Mouse (Mus musculus): ENCODE results near the gene Msh2. TPM values are rescaled to one million over a fixed set of nuclear protein-coding genes. Genes with fewer than 3 reads are reported as not detected.
"Not testable (repeated sequence)": the region's sequence is repeated elsewhere in the genome, so short reads cannot be mapped to it uniquely, and the experiment has no call there.

Gene Msh2
- polyA plus RNA-seq, 1 experiment: 5.6 TPM

DNA sequence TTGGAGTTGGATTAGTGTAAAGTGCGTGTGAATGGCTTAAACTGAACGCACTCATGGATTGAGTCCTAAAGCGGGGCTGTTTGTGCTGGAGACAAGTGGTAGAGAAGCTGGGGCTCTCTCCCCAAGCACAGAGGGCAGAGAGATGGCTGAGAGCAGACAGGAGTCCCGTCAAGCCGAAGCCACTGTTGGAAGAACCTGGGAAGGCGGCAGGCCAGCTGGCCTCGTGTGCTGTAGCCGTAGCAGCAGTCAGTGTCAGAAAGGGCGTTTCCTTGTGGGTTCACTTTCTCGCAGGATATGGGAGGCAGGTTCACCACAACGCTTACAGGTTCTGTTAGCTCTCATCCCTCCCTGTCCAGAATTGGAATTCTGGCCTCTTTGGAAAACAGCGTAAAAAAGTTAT lies 31.1 kb upstream of the Msh2 start:
- DNase-seq (ENCODE audit: low read depth in 1 of 2, low spot score in 2 of 2): no peak
- 92% methylated on average over 12 of the region's 12 CpGs for WGBS
- TF ChIP-seq POLR2A (IDR thresholded peaks at IDR 0.05; ENCODE audit: low read depth, low read length): no peak
- TF ChIP-seq CTCF (IDR thresholded peaks at IDR 0.05; ENCODE audit: extremely low read depth, insufficient read depth, insufficient read length, insufficient replicate concordance): no peak
- Histone ChIP-seq H3K36me3 (ENCODE audit: control insufficient read depth, insufficient read depth, low read length) (no peaks in the 10 kb centered on the region), H3K4me1 (ENCODE audit: control insufficient read depth, insufficient read depth, insufficient read length) (peaks cover 6% of the 10 kb centered on the region), H3K27me3 (ENCODE audit: control insufficient read depth, insufficient read depth, low read length) (peaks cover 9% of the 10 kb centered on the region), H3K27ac (ENCODE audit: insufficient read depth, low read length) (no peak overlapping the region), H3K4me3 (ENCODE audit: extremely low read depth, insufficient read depth, insufficient read length) (no peak overlapping the region)

DNA sequence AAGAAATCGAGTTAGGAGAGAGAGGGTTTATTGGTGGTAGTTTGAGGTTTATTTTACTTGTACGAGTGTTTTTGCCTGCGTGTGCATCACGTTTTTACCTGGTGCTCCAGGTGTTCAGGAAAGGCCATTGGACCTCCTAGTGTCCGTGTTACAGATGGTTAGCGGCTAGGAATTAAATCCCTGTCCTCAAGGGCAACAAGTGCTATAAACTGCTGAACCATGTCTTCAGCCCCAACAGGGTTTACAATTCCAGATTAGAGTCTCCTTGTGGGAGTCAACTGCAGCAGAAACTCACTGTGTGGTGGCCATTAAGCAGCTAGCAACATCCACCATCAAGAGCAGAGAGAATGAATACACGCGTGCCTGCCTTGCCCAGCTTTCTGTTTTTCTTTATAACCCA lies 29.4 kb upstream of the Msh2 start:
- WGBS: 84% methylated on average over 8 of the region's 8 CpGs
- H3K27ac ChIP-seq (ENCODE audit: insufficient read depth, low read length): no peak overlapping the region
- no peaks in the 10 kb centered on the region for H3K4me1 ChIP-seq (ENCODE audit: control insufficient read depth, insufficient read depth, insufficient read length)
- H3K27me3 ChIP-seq (ENCODE audit: control insufficient read depth, insufficient read depth, low read length): 0 out of 2 replicates have a peak, but pooled peaks cover under 1% of the 10 kb centered on the region
- H3K4me3 ChIP-seq (ENCODE audit: extremely low read depth, insufficient read depth, insufficient read length): no peak overlapping the region
- TF ChIP-seq POLR2A (IDR thresholded peaks at IDR 0.05; ENCODE audit: low read depth, low read length) (no peak), CTCF (IDR thresholded peaks at IDR 0.05; ENCODE audit: extremely low read depth, insufficient read depth, insufficient read length, insufficient replicate concordance) (no peak)
- no peak for DNase-seq (ENCODE audit: low read depth in 1 of 2, low spot score in 2 of 2)
- no peaks in the 10 kb centered on the region for H3K36me3 ChIP-seq (ENCODE audit: control insufficient read depth, insufficient read depth, low read length)

DNA sequence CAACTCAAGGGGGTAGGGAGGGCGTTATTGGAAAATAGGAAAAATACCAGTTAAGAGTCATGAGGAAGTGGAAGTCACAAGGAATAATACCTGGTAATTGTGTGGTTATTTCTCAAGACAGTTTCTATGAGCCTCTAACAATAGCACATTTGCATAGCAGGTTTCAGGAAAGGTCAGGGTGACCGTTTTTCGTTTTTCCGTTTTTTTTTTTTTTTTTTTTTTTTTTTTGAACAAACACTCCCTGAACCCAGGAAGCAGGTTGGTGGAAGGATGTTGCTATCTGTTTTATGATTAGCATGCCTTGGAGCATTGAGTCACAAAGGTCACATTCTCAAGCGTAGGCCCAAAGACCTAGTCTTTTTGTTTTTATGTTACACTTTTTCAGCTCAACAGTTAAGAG lies 16.5 kb upstream of the Msh2 start:
- H3K4me3 ChIP-seq (ENCODE audit: extremely low read depth, insufficient read depth, insufficient read length); DNase-seq (ENCODE audit: low read depth in 1 of 2, low spot score in 2 of 2); H3K27me3 ChIP-seq (ENCODE audit: control insufficient read depth, insufficient read depth, low read length); H3K27ac ChIP-seq (ENCODE audit: insufficient read depth, low read length); H3K36me3 ChIP-seq (ENCODE audit: control insufficient read depth, insufficient read depth, low read length); H3K4me1 ChIP-seq (ENCODE audit: control insufficient read depth, insufficient read depth, insufficient read length): not testable (repeated sequence)
- WGBS: 92% methylated on average over 5 of the region's 5 CpGs

DNA sequence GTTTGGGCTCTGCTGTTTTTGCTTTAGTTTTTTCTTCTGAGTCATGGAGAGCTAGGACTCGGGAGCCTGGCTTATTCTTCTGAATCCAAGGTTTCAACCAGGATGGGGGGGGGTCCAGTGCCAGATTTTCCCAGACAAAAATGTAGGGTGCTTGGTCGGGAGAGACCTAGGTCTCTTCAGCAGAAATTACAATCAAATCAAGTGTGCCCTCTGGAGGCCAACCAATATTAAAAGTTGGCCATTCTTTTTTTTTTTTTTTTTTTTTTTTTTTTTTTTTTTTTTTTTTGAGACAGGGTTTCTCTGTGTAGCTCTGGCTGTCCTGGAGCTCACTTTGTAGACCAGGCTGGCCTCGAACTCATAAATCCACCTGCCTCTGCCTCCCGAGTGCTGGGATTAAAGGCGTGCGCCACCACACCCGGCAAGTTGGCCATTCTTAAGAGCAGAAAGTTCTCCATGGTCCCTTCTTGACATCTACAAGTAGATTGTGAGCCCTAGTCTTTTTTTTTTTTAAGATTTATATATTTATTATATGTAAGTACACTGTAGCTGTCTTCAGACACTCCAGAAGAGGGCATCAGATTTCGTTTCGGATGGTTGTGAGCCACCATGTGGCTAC lies 10.1 kb upstream of the Msh2 start:
- DNase-seq (ENCODE audit: low read depth in 1 of 2, low spot score in 2 of 2); H3K4me1 ChIP-seq (ENCODE audit: control insufficient read depth, insufficient read depth, insufficient read length); H3K27me3 ChIP-seq (ENCODE audit: control insufficient read depth, insufficient read depth, low read length); H3K36me3 ChIP-seq (ENCODE audit: control insufficient read depth, insufficient read depth, low read length); H3K4me3 ChIP-seq (ENCODE audit: extremely low read depth, insufficient read depth, insufficient read length); H3K27ac ChIP-seq (ENCODE audit: insufficient read depth, low read length): not testable (repeated sequence)
- WGBS: 75% methylated on average over 9 of the region's 9 CpGs

DNA sequence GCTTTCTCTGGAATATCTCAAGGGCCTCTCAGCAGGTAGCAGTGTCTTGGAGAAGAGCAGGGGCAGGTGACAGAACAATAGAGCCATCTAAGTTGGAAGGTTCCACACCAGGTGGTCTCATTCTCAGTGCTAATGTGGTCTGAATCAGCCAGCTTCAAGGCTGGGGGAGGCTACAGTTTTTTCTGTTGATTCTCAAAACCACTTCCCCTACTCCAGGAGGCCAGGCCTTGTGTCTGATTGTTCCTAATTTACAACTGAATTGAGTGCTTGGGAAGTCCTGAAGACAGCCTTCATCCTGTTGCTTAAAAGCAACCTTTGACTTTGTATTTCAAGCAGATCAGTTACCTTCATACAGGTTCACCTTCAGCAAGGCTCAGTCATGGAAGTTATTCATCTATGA lies 7.9 kb upstream of the Msh2 start:
- H3K27ac ChIP-seq (ENCODE audit: insufficient read depth, low read length): no peak overlapping the region
- H3K4me3 ChIP-seq (ENCODE audit: extremely low read depth, insufficient read depth, insufficient read length): no peak overlapping the region
- DNase-seq (ENCODE audit: low read depth in 1 of 2, low spot score in 2 of 2): no peak
- H3K4me1 ChIP-seq (ENCODE audit: control insufficient read depth, insufficient read depth, insufficient read length): no peaks in the 10 kb centered on the region
- H3K36me3 ChIP-seq (ENCODE audit: control insufficient read depth, insufficient read depth, low read length): no peaks in the 10 kb centered on the region
- TF ChIP-seq POLR2A (IDR thresholded peaks at IDR 0.05; ENCODE audit: low read depth, low read length) (no peak), CTCF (IDR thresholded peaks at IDR 0.05; ENCODE audit: extremely low read depth, insufficient read depth, insufficient read length, insufficient replicate concordance) (no peak)
- no peaks in the 10 kb centered on the region for H3K27me3 ChIP-seq (ENCODE audit: control insufficient read depth, insufficient read depth, low read length)

DNA sequence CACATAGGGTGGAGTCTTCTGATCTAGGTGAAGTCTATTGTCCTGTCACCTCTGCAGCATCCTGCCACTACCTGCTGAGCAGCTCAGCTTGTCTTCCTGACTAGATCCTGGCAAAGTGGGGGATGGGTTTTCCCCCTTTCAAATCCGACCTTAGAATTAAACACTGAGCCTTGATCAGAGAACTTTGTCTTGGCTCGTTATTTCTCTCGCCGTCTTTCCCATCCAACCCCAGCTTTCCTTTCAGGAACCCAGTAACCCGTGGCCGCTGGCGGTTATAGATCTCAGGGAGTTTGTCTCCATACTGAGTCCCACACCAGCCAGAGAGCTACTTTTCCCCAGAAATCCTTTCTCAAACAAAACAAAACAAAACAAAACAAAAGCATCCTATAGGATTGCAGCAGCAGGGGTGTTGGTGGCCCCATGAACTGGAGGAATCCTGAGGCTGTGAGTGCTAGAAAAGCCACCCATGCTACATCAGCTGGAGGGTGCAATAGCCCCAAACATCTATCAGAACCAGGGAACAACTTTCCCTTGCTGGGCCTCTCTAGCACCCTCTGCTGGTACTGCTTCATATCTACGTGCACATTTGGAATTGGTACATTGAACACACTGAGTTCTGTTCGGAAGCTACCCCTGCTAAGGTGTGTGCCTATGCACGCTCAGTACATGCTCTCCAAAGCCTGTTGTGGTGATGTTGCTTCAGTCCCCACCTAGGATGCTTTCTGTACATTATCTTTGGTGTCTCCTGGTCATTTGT lies 6.9 kb upstream of the Msh2 start:
- no peak overlapping the region for H3K4me3 ChIP-seq (ENCODE audit: extremely low read depth, insufficient read depth, insufficient read length)
- WGBS: 83% methylated on average over 10 of the region's 10 CpGs
- TF ChIP-seq POLR2A (IDR thresholded peaks at IDR 0.05; ENCODE audit: low read depth, low read length) (no peak), CTCF (IDR thresholded peaks at IDR 0.05; ENCODE audit: extremely low read depth, insufficient read depth, insufficient read length, insufficient replicate concordance) (peak; percentile 57; the same call in 1 of the 2 replicates)
- H3K4me1 ChIP-seq (ENCODE audit: control insufficient read depth, insufficient read depth, insufficient read length): no peaks in the 10 kb centered on the region
- no peaks in the 10 kb centered on the region for H3K36me3 ChIP-seq (ENCODE audit: control insufficient read depth, insufficient read depth, low read length)
- peak; percentile 32 to 59 for DNase-seq (ENCODE audit: low read depth in 1 of 2, low spot score in 2 of 2)
- H3K27me3 ChIP-seq (ENCODE audit: control insufficient read depth, insufficient read depth, low read length): no peaks in the 10 kb centered on the region
- no peak overlapping the region for H3K27ac ChIP-seq (ENCODE audit: insufficient read depth, low read length)

DNA sequence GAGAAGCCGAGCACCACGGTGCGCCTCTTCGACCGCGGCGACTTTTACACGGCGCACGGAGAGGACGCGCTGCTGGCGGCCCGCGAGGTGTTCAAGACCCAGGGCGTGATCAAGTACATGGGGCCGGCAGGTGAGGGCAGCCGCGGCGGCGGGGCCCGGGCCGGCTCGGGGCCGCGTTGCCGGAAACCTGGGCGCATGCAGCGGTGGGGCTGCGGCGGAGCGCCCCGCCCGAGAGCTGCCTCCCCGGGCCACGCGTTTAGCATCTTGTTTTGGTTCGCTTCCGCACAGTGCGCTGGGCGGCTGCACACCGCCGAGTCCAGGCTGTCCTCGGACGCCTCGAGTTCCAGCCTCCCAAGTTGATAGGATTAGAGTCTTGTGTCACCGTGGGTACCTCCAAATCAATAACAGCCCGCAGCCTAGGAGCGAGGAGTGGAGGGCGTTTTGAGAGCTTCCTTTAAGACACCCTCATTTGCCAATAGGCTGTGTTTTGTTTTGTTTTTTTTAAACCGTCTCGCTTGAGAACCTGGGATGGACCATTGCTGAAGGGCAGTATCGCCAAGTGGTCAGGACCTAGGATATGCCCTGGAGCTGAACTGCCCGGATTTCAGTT lies 652 bp downstream of the Msh2 start:
- no peaks in the 10 kb centered on the region for H3K27me3 ChIP-seq (ENCODE audit: control insufficient read depth, insufficient read depth, low read length)
- under 1% methylated on average over 53 of the region's 54 CpGs for WGBS

DNA sequence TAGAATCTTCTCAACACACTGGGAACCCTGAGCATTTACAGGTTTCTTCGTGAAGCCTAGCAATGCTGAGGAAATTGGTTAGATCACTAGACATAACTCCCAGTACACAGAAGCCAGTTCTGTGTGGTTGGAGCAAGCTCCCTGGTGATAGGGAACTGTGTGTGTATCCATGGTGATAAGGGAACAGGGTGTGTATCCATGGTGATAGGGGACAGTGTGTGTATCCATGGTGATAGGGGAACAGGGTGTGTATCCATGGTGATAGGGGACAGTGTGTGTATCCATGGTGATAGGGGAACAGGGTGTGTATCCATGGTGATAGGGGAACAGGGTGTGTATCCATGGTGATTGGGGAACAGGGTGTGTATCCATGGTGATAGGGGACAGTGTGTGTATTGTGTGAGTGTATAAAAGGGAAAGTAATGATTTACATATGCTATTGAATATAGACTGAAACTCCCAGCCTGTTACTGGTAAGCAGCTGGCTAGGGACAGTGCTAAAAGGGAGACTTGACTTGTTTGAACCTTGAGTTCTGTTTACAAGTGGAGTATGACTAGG lies 4.9 kb downstream of the Msh2 start:
- DNase-seq (ENCODE audit: low read depth in 1 of 2, low spot score in 2 of 2); H3K4me1 ChIP-seq (ENCODE audit: control insufficient read depth, insufficient read depth, insufficient read length); H3K4me3 ChIP-seq (ENCODE audit: extremely low read depth, insufficient read depth, insufficient read length); H3K27ac ChIP-seq (ENCODE audit: insufficient read depth, low read length); H3K27me3 ChIP-seq (ENCODE audit: control insufficient read depth, insufficient read depth, low read length); H3K36me3 ChIP-seq (ENCODE audit: control insufficient read depth, insufficient read depth, low read length): not testable (repeated sequence)
- WGBS: 94% methylated on average over 1 of the region's 1 CpGs

More for the DNA sequence above, 652 bp downstream of the Msh2 start:
- peak; percentile 2 to 52 for DNase-seq (ENCODE audit: low read depth in 1 of 2, low spot score in 2 of 2)
- Histone ChIP-seq H3K27ac (ENCODE audit: insufficient read depth, low read length) (peak overlapping the region; percentile 78), H3K36me3 (ENCODE audit: control insufficient read depth, insufficient read depth, low read length) (no peaks in the 10 kb centered on the region), H3K4me3 (ENCODE audit: extremely low read depth, insufficient read depth, insufficient read length) (peak overlapping the region; percentile 80), H3K4me1 (ENCODE audit: control insufficient read depth, insufficient read depth, insufficient read length) (no peaks in the 10 kb centered on the region)
- TF ChIP-seq CTCF (IDR thresholded peaks at IDR 0.05; ENCODE audit: extremely low read depth, insufficient read depth, insufficient read length, insufficient replicate concordance): no peak
- TF ChIP-seq POLR2A (IDR thresholded peaks at IDR 0.05; ENCODE audit: low read depth, low read length): no peak

Measured in spleen, adult 2 months (tissue).